ENCODE assay signal across 8 mouse cellular contexts in genomic region chr11:60182116-60182670, GRCm38 (mm10). TPM values are rescaled to one million over a fixed set of nuclear protein-coding genes. Genes with fewer than 3 reads are reported as not detected.
DNase-seq lines count a peak whose midpoint lies in the region.

No protein-coding gene starts in this region.

- peak; percentile 73 for DNase-seq in adrenal gland, postnatal 14 days
- no peak for DNase-seq in adrenal gland, adult 18-20 months (ENCODE audit: low spot score in 2 of 2)
- DNase-seq in lung, postnatal 36 days, result peak; percentile 51
- DNase-seq in lung, postnatal 14 days, result no peak
- peak; percentile 96 for DNase-seq in kidney, adult 9 months
- DNase-seq in skeletal muscle tissue, adult 2 months (ENCODE audit: low read depth, low spot score), result peak; percentile 72
- no peak for DNase-seq in layer of hippocampus, adult 8-10 months (ENCODE audit: low spot score in 2 of 2)
- DNase-seq in layer of hippocampus, postnatal 10 days (ENCODE audit: low spot score in 2 of 2), result no peak

RNA-seq across cellular contexts. Expression of gene Srebf1, which starts 40.2 kb away (rescaled TPM):
- total RNA-seq in adrenal gland, postnatal 14 days (2021), result 102 and 130 TPM in 2 replicates
- total RNA-seq in adrenal gland, adult 18-20 months (2021), result 100 to 1,000 TPM; 141 to 185 TPM
- 100 to 1,000 TPM in 2 of 4 experiments, 10 to 100 TPM in 2; 84.3 to 119 (median 101) TPM for total RNA-seq in layer of hippocampus, adult 8-10 months (2022)
- 10 to 100 TPM; 46.8 to 52.8 TPM for total RNA-seq in layer of hippocampus, postnatal 10 days (2021)

Comparison
In these comparisons a context has a peak if more than half of its experiments do, and no peak if none do; other contexts are left out.
1. DNase-seq: peak in adrenal gland, postnatal 14 days (single experiment), lung, postnatal 36 days (single experiment), kidney, adult 9 months (single experiment) and skeletal muscle tissue, adult 2 months (single experiment); none in adrenal gland, adult 18-20 months (0 of 2), lung, postnatal 14 days (single experiment), layer of hippocampus, adult 8-10 months (0 of 2) and layer of hippocampus, postnatal 10 days (0 of 2).